ENCODE assay signal across 12 mouse cellular contexts in the genomic region with DNA sequence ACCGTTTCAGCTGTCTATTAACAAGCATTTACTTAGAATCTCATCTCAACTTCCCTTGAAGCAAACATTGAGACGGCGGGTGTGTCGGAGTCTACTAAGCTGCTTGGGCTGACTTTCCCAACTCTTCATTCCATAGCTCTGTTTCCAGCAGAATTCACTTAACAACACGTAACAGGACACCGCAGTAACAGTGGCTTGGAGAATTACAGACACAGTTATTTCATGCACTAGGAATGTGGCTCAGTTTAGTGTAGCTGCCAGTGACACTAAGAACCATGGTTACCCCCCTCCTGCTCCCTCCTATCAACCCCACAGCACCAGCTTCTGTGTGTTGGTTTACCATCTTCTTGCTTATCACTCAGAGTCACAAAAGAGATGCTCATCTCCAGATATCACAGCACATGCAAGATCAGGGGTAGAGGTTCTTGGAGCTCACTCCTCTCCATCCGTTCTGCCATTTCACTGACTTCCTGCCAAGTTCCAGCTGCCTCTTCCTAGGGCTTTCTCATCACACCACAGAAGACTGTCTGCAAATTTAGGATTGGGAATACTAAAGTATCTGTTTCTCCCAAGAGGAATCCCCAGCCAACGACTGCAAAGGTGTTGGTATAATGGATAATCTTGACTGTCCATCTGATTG.
DNase-seq lines count a peak whose midpoint lies in the region; ATAC-seq and TF ChIP-seq lines count a peak whose summit lies in the region.
"Had no signal": no experiment of that assay in that cellular context is flagged by ENCODE, and none has a peak within 500 bp of the region (broad histone marks: within the 10 kb centered on the region; RNA-seq: fewer than 3 reads in every experiment).

No protein-coding gene starts in this region.

- peak; percentile 70 for ATAC-seq in heart, embryonic 15.5 days (replicated peaks; ENCODE audit: insufficient number of reproducible peaks, insufficient read depth, low FRiP score, low read depth)
- ATAC-seq in hindbrain, embryonic 11.5 days (ENCODE audit: low FRiP score): no peak
- no peak for ATAC-seq in midbrain, embryonic 14.5 days (ENCODE audit: low FRiP score, low TSS enrichment)
- ATAC-seq: liver, postnatal 0 days had no signal

- H3K27ac ChIP-seq in embryonic facial prominence, embryonic 10.5 days (replicated peaks): no peak overlapping the region
- peak overlapping the region; percentile 73 for H3K27ac ChIP-seq in heart, embryonic 15.5 days
- H3K27ac ChIP-seq in hindbrain, embryonic 11.5 days (ENCODE audit: low read depth, low read length): no peak overlapping the region
- H3K27ac ChIP-seq in midbrain, embryonic 14.5 days (replicated peaks; ENCODE audit: low read depth, low read length): no peak overlapping the region
- no peak overlapping the region for H3K27ac ChIP-seq in cerebellum, adult 2 months (ENCODE audit: insufficient read depth, low read length)

- DNase-seq in heart, adult 11 months: peak; percentile 93
- no peak for DNase-seq in heart, postnatal 25 days (ENCODE audit: low spot score)
- DNase-seq in embryonic facial prominence, embryonic 10.5 days (ENCODE audit: low spot score): peak; percentile 22
- peak; percentile 14 for DNase-seq in lung, postnatal 25 days (ENCODE audit: low spot score)
- DNase-seq in hindbrain, embryonic 11.5 days (ENCODE audit: low spot score): no peak
- no peak for DNase-seq in midbrain, embryonic 14.5 days
- no peak for DNase-seq in cerebellum, adult 2 months
- DNase-seq: layer of hippocampus, postnatal 36 days; liver, postnatal 0 days; right cerebral cortex, adult 18-20 months; thymus, adult 2 months had no signal

- H3K4me3 ChIP-seq in embryonic facial prominence, embryonic 10.5 days: no peak overlapping the region
- no peak overlapping the region for H3K4me3 ChIP-seq in heart, embryonic 15.5 days
- H3K4me3 ChIP-seq in hindbrain, embryonic 11.5 days (ENCODE audit: low read depth, low read length): no peak overlapping the region
- H3K4me3 ChIP-seq in midbrain, embryonic 14.5 days (replicated peaks; ENCODE audit: low read depth, low read length): no peak overlapping the region
- H3K4me3 ChIP-seq in cerebellum, adult 2 months (replicated peaks; ENCODE audit: insufficient read depth, low read depth, low read length): no peak overlapping the region

- intact Hi-C loops in heart, postnatal 25 days (cut with DNase I): no loop called here

- H3K36me3 ChIP-seq in embryonic facial prominence, embryonic 10.5 days (replicated peaks): no peaks in the 10 kb centered on the region
- H3K36me3 ChIP-seq in heart, embryonic 15.5 days: no peaks in the 10 kb centered on the region
- no peaks in the 10 kb centered on the region for H3K36me3 ChIP-seq in hindbrain, embryonic 11.5 days (ENCODE audit: control insufficient read depth, insufficient read depth, low read length)
- H3K36me3 ChIP-seq in midbrain, embryonic 14.5 days (ENCODE audit: control insufficient read depth, insufficient read depth, low read length): no peaks in the 10 kb centered on the region

- H3K27me3 ChIP-seq in embryonic facial prominence, embryonic 10.5 days (replicated peaks; ENCODE audit: low read depth, poor library complexity, severe bottlenecking): no peaks in the 10 kb centered on the region
- no peaks in the 10 kb centered on the region for H3K27me3 ChIP-seq in heart, embryonic 15.5 days
- no peaks in the 10 kb centered on the region for H3K27me3 ChIP-seq in hindbrain, embryonic 11.5 days (ENCODE audit: control insufficient read depth, insufficient read depth, low read length)
- H3K27me3 ChIP-seq in midbrain, embryonic 14.5 days (ENCODE audit: control insufficient read depth, insufficient read depth, low read length): no peaks in the 10 kb centered on the region
- no peaks in the 10 kb centered on the region for H3K27me3 ChIP-seq in cerebellum, adult 2 months (ENCODE audit: control insufficient read depth, insufficient read depth, low read length)

- 74% methylated on average over 8 of the region's 8 CpGs for WGBS in embryonic facial prominence, embryonic 10.5 days
- 44% methylated on average over 8 of the region's 8 CpGs for WGBS in heart, embryonic 15.5 days
- 84% methylated on average over 8 of the region's 8 CpGs for WGBS in hindbrain, embryonic 11.5 days
- WGBS in midbrain, embryonic 14.5 days: 91% methylated on average over 8 of the region's 8 CpGs
- WGBS in cerebellum, adult 2 months: 76% methylated on average over 8 of the region's 8 CpGs

- TF ChIP-seq POLR2A in cerebellum, adult 2 months (IDR thresholded peaks at IDR 0.05; ENCODE audit: borderline replicate concordance, insufficient read depth, low read length): no peak

- peaks cover 8% of the 10 kb centered on the region for H3K4me1 ChIP-seq in embryonic facial prominence, embryonic 10.5 days
- H3K4me1 ChIP-seq in heart, embryonic 15.5 days (replicated peaks): peaks cover 16% of the 10 kb centered on the region
- H3K4me1 ChIP-seq in hindbrain, embryonic 11.5 days (replicated peaks; ENCODE audit: control insufficient read depth, insufficient read depth, low read length): no peaks in the 10 kb centered on the region
- H3K4me1 ChIP-seq in midbrain, embryonic 14.5 days (ENCODE audit: control insufficient read depth, insufficient read depth, low read length): no peaks in the 10 kb centered on the region
- no peaks in the 10 kb centered on the region for H3K4me1 ChIP-seq in cerebellum, adult 2 months (ENCODE audit: control insufficient read depth, insufficient read depth, low read length)

- H3K4me2 ChIP-seq in heart, embryonic 15.5 days: peak overlapping the region; percentile 0; the same call in 1 of the 2 replicates
- no peak overlapping the region for H3K4me2 ChIP-seq in hindbrain, embryonic 11.5 days (replicated peaks; ENCODE audit: low read depth, low read length)
- no peak overlapping the region for H3K4me2 ChIP-seq in midbrain, embryonic 14.5 days (ENCODE audit: low read length)

- H3K9me3 ChIP-seq in embryonic facial prominence, embryonic 10.5 days: no peaks in the 10 kb centered on the region
- H3K9me3 ChIP-seq in heart, embryonic 15.5 days (replicated peaks): no peaks in the 10 kb centered on the region
- H3K9me3 ChIP-seq in hindbrain, embryonic 11.5 days (ENCODE audit: control insufficient read depth, low read length): no peaks in the 10 kb centered on the region
- H3K9me3 ChIP-seq in midbrain, embryonic 14.5 days (ENCODE audit: control insufficient read depth, low read length): no peaks in the 10 kb centered on the region

- no peak for TF ChIP-seq CTCF in cerebellum, adult 2 months (IDR thresholded peaks at IDR 0.05; ENCODE audit: borderline replicate concordance, insufficient read depth, low read depth, low read length)

- no peak overlapping the region for H3K9ac ChIP-seq in heart, embryonic 15.5 days
- H3K9ac ChIP-seq in hindbrain, embryonic 11.5 days (ENCODE audit: low read depth, low read length): no peak overlapping the region
- no peak overlapping the region for H3K9ac ChIP-seq in midbrain, embryonic 14.5 days (replicated peaks; ENCODE audit: low read length)
- H3K9ac ChIP-seq: liver, postnatal 0 days had no signal

Comparison
In these comparisons a context has a peak if more than half of its experiments do, and no peak if none do; other contexts are left out.
1. DNase-seq: peak in heart, adult 11 months (single experiment), embryonic facial prominence, embryonic 10.5 days (single experiment) and lung, postnatal 25 days (single experiment); none in heart, postnatal 25 days (single experiment), hindbrain, embryonic 11.5 days (single experiment), midbrain, embryonic 14.5 days (single experiment) and cerebellum, adult 2 months (0 of 2).